Mouse (Mus musculus) NIH3T3 (cell line): ENCODE results near the gene Rbfox2.
"Not testable (repeated sequence)": the region's sequence is repeated elsewhere in the genome, so short reads cannot be mapped to it uniquely, and the experiment has no call there.

Experiments
- DNase-seq: peaks from one replicate; pipeline ENCODE4 v3.0.0-alpha.2; 2012; ENCODE audit warnings: low read depth

The Rbfox2 gene

GRCm38 (mm10) chr15:77306547-77307261, at the start of gene Rbfox2:
Gene Rbfox2 (minus strand): TSS chr15:77307004.
- peak; percentile 99 for DNase-seq

DNA sequence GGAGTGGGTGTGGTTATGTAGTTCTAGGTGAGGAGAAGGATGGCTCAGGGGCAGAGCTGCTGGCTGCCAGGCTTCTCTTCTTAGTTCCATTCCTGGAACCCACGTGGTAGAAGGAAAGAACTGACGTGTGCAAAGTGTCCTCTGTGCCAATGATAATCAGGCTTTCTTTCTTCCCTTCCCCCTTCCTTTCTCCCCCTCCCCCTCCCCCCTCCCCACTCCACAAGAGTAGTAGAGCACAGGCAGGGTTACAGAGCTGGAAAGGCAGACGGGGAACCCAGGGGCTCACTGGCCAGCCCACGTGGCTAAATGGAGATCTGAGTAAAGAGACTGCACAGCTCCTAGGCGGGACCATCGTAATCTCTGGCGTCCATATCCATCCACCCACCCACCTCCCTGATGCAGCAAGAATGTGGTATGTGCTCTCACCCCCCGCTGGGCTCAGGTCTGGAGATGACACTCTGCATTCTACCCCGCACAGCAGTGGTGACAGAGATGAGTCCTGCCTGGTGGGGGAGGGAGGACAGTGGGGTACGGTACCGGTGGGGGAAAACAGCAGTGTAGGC, 49.5 kb upstream of the Rbfox2 start:
- no peak for DNase-seq

- DNase-seq = no peak
These were observed 48.2 kb upstream of the Rbfox2 start for GRCm38 (mm10) chr15:77354848-77355551.

- no peak for DNase-seq
These were observed 47.7 kb upstream of the Rbfox2 start for GRCm38 (mm10) chr15:77354496-77354847.

DNA sequence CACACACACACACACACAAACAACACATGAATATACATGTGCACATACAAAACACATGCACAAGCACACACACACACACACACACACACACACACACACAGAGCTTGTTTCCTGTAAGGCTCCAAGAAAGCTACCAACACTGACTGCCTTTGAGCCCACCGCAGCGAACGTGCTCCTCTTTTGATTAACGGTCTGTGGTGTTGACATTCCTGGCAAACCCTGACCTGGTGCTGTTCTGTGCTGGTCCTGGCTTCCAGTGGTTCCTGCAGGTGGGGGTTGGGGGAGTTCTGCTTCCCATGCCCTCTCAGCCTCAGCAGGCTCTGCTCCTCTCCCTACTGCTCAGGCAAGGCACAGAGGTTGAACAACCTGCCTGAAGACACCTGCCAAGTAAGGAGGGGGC, 47.0 kb upstream of the Rbfox2 start:
- DNase-seq = no peak

DNA sequence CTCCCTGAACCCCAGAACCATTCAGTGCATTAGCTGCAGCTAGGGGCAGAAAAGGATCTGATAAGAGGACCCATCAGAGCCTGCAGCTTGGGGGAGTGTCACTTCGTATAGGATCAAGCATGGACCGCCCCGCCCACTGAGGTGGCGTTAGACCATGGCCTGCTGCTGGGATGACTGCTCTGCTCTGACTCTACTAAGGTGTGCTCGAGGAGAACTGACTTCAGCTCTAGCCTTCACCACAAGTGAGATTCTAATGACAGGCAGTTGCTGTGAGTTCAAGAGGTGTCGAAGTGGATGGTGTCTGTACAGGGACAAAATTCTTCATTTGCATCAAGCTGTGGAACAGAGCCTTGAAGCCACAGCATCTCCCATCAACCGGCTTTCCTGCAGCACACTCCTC, 46.1 kb upstream of the Rbfox2 start:
- no peak for DNase-seq

DNA sequence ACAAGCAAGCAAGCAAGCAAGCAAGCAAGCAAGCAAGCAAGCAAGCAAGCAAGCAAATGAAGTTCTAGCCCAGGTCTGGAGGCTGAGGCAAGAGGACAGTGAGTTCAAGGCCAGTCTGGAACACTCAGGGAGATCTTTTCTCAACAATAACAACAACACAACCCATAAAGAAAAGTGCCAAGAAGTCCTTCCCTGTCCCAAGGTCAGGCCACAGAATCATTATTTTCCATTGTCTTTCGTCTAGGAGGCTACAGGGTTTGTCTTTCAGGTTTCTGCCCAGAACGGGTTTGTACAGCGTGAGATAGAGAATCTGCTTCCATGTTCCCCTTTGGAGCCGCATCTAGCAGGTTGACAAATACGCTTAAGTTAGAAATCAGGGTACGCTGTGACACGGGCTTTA, 43.3 kb upstream of the Rbfox2 start:
- DNase-seq = no peak

- DNase-seq = no peak
These were observed 41.3 kb upstream of the Rbfox2 start for GRCm38 (mm10) chr15:77348146-77348545.

GRCm38 (mm10) chr15:77344127-77345125, 37.6 kb upstream of the Rbfox2 start:
- peak; percentile 48 for DNase-seq

DNA sequence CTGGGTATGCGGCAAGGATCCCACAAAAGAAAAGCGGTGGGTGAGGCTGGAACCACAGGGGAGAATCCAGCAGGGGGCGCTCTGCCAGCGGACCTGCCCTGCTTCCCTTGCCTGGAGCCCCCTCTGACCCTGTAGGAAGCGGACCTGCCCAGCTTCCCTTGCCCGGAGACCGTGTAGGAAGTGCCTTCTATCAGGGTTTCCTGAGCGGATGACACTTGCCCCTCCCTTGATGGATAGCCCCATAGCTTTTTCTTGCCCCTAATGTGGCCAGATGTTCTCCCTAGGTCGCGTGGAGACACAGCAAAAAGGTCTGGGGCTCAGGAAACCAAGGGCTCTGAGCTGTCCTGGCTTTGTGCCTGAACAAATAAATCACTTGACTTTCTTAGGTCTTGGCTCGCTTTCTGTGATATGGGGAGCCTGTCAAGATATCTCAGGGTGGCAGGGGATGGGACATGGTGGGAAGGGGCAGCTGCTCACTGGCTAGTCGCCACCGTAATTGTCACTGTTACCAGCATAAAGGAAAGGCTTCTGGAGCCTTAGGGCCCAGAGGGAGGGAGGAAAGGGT, 36.8 kb upstream of the Rbfox2 start:
- DNase-seq = peak; percentile 67

DNA sequence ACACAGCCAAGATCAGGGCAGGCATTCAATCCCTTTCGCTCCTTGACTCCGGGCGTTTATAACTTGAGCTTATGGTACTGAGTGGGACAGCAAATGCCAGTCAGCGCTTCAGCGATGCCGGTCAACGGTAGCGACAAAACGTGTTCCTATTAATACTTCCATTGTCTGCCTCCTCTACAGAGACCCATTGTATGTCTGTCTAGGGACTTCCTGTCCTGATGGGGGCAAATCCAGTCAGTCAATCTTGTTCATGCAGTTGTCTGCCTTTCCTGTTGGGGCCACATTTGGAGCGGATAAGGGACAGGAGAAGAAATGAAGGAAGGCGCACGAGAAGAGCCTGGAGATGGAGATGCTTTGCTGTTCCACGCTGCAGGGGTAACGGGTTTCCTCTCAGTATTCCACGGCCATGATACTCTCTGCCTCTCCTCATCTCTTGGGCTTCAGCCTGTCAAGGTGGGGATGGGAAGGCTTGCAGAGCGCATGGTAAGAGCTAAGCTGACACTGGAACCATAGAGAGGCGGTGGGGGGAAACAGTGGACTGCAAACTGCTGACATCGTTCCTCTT, 36.2 kb upstream of the Rbfox2 start:
- no peak for DNase-seq

GRCm38 (mm10) chr15:77342005-77342404, 35.2 kb upstream of the Rbfox2 start:
- DNase-seq = no peak

DNA sequence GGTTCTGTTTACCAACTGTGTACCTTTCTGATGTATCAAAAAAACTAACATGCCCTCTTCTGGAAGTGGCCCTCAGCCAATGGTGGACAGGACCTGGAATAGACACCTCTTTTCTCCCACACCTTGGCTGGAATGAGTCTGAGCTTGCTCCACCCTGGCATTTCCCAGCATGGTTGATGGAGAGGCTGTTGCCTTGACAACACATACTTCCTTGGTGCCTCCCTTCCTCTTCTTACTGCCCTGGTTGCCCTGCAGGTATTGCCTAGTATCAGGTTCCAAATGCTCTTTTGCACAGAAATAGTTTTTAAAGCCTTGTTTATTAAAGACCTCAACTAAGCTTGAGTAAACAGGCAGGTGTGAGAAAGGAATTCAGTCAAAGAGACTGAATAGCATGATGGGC, 33.8 kb upstream of the Rbfox2 start:
- DNase-seq = no peak

- no peak for DNase-seq
These were observed 32.2 kb upstream of the Rbfox2 start for GRCm38 (mm10) chr15:77338924-77339429.

GRCm38 (mm10) chr15:77338451-77338850, 31.6 kb upstream of the Rbfox2 start:
- no peak for DNase-seq

DNA sequence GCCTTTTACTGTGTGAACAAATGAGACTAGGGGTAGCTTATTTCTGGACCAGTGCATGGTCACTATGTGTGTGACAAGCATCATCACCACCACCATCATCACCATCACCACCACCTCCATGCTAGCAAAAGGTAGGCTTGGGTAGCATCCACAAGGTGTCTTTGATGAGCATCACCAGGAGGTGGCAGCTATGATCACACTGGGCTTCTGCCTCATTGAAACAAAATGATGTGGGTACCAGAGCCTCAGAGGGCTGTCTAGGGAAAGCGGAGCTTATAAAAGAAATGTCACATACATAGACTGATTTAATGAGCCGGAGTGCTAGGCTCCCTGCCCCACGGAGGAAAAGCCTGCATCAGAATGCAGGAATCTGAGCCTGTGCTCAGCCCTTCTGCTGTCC, 31.1 kb upstream of the Rbfox2 start:
- DNase-seq = peak; percentile 49

DNA sequence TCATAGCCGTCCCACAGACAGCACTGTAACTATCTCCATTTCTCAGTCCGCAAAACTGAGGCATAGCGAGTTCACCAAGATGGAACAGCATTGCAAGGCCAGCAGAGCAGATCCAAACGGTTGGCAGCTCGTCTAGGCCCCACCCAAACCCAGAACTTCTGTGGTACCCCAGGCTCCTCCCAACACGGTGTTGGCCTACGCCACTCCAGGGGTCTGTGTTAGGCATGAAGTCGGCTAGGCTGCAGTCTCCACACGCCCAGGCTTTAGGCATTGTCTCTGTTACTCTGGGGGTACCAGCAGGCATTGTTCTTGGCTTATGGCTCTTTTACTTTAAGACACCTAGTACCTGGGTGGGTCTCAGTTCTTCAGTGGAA, 30.2 kb upstream of the Rbfox2 start:
- DNase-seq = no peak

DNA sequence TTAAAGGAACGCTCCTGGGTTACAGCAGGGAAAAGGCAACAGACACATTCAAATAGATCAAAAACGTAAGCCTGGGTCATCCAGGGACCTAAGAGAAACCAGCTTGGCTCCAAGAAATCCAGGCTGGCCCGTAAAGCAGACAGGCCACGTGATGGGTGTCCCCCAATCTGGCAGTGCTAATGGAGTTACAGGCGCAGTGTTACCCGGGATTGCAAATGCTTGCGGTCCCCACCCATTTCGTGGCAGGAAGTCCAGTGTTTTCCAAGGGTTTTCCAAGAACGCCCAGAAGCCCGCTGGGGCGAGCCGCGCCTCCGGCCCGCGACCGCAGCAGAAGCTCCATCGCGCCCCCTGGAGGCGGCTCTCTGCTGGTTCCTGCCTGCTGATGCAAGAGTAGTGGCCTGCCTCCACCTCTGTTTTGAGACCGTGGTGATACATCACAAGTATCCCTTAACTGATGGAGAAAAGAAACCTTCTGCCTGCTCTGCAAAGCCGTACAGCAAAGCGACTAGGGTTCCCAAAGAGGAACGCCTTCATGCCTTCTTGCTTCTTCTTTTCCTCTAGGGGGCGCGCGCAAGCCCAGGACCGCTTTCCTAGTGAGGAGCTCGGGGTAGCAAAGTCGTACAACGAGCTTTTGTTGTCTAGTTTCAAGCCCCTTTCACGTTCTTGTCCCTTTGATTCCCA, 29.6 kb upstream of the Rbfox2 start:
- DNase-seq = peak; percentile 98

- not testable (repeated sequence) for DNase-seq
These were observed 28.4 kb upstream of the Rbfox2 start for GRCm38 (mm10) chr15:77335185-77335584.

DNA sequence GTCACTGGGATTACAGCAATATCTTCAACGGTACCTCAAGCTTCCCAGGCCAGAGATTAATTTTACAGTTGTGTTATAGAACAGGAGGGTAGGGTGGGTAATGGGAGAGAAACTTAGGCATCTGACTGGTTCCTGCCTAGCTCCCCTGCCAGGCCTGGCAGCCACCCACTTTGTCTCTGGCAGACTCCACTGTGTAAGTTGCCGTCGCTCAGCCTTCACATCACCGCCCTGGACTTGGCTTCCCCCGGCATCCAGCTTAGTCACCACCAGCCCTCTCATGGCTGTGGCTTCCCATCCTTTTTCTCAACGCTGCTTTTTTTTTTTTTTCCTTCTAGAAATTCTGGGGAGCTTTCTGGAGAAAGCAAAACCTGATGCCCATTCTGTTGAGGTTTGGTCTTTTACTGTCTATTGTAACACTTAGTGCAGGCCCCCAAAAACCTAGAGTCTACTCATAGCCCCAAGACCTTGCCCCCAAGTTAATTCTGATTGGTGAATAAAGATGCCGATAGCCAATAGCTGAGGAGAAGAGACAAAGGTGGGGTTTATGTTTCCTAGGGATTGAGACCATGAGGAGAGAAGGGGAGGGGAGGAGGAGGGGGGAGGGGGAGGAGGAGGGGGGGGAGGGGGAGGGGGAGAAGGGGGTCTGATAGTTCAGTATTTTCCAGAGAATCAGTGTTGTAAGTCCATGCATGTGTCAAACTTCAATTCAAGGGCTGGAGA, 25.6 kb upstream of the Rbfox2 start:
- DNase-seq = peak; percentile 96
